Mouse (Mus musculus) limb, embryonic 15.5 days (tissue): ENCODE results near the gene Lrmp. TPM values are rescaled to one million over a fixed set of nuclear protein-coding genes. Genes with fewer than 3 reads are reported as not detected.
A peak's percentile ranks its signal among the peaks of the same experiment; 100 is the strongest.

Experiments
- ATAC-seq: fragments of 200-750 bp; cut with Nextera tagmentation; 2 replicates; pipeline ENCODE4 v1.8.0; 2017; ENCODE audit warnings: low read depth, moderate TSS enrichment; ENCODE audit not compliant: insufficient number of reproducible peaks, low FRiP score, low TSS enrichment
- H3K27ac ChIP-seq: fragments of 300-500 bp; sonication (generic); 2 replicates; pipeline ENCODE4 v1.5.1; 2015; ENCODE audit warnings: moderate library complexity, mild to moderate bottlenecking, inconsistent platforms
- H3K27me3 ChIP-seq: fragments of 300-500 bp; sonication (generic); 2 replicates; pipeline ENCODE4 v1.6.1; 2015; ENCODE audit warnings: inconsistent platforms
- H3K36me3 ChIP-seq: fragments of 300-500 bp; sonication (generic); 2 replicates; pipeline ENCODE4 v1.6.1; 2015; ENCODE audit warnings: inconsistent platforms
- H3K4me1 ChIP-seq: fragments of 300-500 bp; sonication (generic); 2 replicates; pipeline ENCODE4 v1.6.1; 2015; ENCODE audit warnings: inconsistent platforms
- H3K4me2 ChIP-seq: fragments of 300-500 bp; sonication (generic); 2 replicates; pipeline ENCODE4 v1.6.1; 2015; ENCODE audit warnings: mild to moderate bottlenecking, inconsistent platforms
- H3K4me3 ChIP-seq: fragments of 300-500 bp; sonication (generic); 2 replicates; pipeline ENCODE4 v1.5.1; 2015; ENCODE audit warnings: mild to moderate bottlenecking, inconsistent platforms
- H3K9ac ChIP-seq: fragments of 300-500 bp; sonication (generic); 2 replicates; pipeline ENCODE4 v1.6.1; 2015; ENCODE audit warnings: inconsistent platforms
- H3K9me3 ChIP-seq: fragments of 300-500 bp; sonication (generic); 2 replicates; pipeline ENCODE4 v1.6.1; 2016; ENCODE audit warnings: inconsistent platforms
- WGBS: fragments of 180-500 bp; shearing (Covaris S2); methylation state at CpG from one replicate; pipeline ENCODE4 v1.1.7; 2015; 5-methylcytosine and 5-hydroxymethylcytosine counted together
- polyA plus RNA-seq: library from polyadenylated mRNA; unstranded; fragments of >200 nt; fragmentation: Nextera tagmentation; extraction: Ambion mirVana; gene quantifications from 2 replicates; pipeline ENCODE4 v1.2.1, GENCODE M21; 2015

The Lrmp gene
- 6.7 TPM in 2 replicates for polyA plus RNA-seq

DNA sequence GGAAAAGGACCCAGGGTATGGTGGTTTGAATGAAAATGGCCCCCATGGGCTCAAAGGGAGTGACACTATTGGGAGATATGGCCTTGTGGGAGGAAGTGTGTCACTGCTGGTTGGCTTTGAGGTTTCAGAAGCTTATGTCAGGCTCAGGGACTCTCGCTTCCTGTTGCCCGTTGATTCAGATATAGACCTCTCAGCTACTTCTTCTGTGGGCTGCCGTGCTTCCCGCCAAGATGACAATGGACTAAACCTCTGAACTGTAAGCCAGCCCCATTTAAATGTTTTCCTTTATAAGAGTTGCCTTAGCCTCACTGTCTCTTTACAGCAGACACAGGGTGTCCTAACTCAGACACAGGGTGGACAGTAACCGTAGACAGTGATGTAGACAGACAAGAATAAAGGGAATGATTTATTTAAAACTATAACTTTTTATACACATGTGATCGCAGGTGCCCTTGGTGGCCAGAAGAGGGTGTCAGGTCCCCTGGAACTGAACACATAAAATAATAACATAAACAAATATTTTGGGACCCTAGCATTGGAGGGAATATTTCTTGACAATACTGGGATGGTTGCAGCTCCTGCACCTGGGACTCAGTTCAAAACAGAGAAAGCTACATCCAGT, at the start of gene Lrmp:
Gene Lrmp, plus strand, starts transcription at position 178 of the 622 bp plus-strand sequence.
- no peak within 1 kb of the TSS for H3K9ac ChIP-seq
- WGBS: 78% methylated on average over 6 of the region's 6 CpGs
- no peak within 1 kb of the TSS for H3K27ac ChIP-seq
- H3K4me1 ChIP-seq: peaks cover 4% of the 10 kb centered on the region; the same call in 1 of the 2 replicates
- ATAC-seq: no peak
- no peaks in the 10 kb centered on the region for H3K36me3 ChIP-seq
- no peaks in the 10 kb centered on the region for H3K9me3 ChIP-seq
- no peaks in the 10 kb centered on the region for H3K27me3 ChIP-seq
- H3K4me3 ChIP-seq: no peak within 1 kb of the TSS
- H3K4me2 ChIP-seq: no peak within 1 kb of the TSS

- H3K4me1 ChIP-seq: no peaks in the 10 kb centered on the region
- no peak for ATAC-seq
These were observed 49.0 kb upstream of the Lrmp start for GRCm38 (mm10) chr6:145066416-145066815.

GRCm38 (mm10) chr6:145067679-145068078, 47.8 kb upstream of the Lrmp start:
- no peak overlapping the region for H3K27ac ChIP-seq
- WGBS: 74% methylated on average over 8 of the region's 8 CpGs
- H3K4me2 ChIP-seq: no peak overlapping the region
- no peaks in the 10 kb centered on the region for H3K4me1 ChIP-seq
- H3K27me3 ChIP-seq: no peaks in the 10 kb centered on the region
- no peak for ATAC-seq
- H3K4me3 ChIP-seq: no peak overlapping the region
- H3K9ac ChIP-seq: no peak overlapping the region
- no peaks in the 10 kb centered on the region for H3K36me3 ChIP-seq
- H3K9me3 ChIP-seq: no peaks in the 10 kb centered on the region

More at GRCm38 (mm10) chr6:145066416-145066815, 49.0 kb upstream of the Lrmp start:
- no peak overlapping the region for H3K4me3 ChIP-seq
- no peak overlapping the region for H3K27ac ChIP-seq
- 78% methylated on average over 6 of the region's 6 CpGs for WGBS
- no peaks in the 10 kb centered on the region for H3K36me3 ChIP-seq
- no peak overlapping the region for H3K9ac ChIP-seq
- H3K4me2 ChIP-seq: no peak overlapping the region
- no peaks in the 10 kb centered on the region for H3K9me3 ChIP-seq
- no peaks in the 10 kb centered on the region for H3K27me3 ChIP-seq

DNA sequence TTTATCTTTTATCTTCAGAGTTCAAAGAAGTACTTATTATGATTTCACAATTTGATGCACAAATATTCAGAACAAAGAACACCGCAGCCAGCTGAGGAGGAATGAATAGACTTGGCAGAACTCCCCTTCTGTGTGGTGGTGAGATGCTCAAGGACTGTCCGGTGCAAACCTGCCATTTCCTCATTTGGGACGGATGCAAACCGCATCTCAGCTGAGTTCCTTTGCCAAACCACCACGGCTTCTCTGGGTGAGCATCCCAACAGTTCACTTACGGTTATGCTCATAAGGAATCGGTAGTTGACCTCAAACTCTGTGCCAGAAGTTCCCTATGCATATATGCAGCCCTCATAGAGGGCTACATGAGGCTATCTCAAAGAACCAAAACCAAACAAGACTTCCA, 46.1 kb upstream of the Lrmp start:
- Histone ChIP-seq H3K9ac (no peak overlapping the region), H3K27me3 (no peaks in the 10 kb centered on the region; the same call in 1 of the 2 replicates), H3K4me3 (no peak overlapping the region), H3K4me1 (no peaks in the 10 kb centered on the region), H3K27ac (no peak overlapping the region), H3K9me3 (no peaks in the 10 kb centered on the region), H3K4me2 (no peak overlapping the region), H3K36me3 (no peaks in the 10 kb centered on the region)
- 90% methylated on average over 7 of the region's 7 CpGs for WGBS
- no peak for ATAC-seq

- Histone ChIP-seq H3K4me3 (no peak overlapping the region), H3K36me3 (no peaks in the 10 kb centered on the region), H3K9me3 (no peaks in the 10 kb centered on the region), H3K27ac (no peak overlapping the region), H3K27me3 (no peaks in the 10 kb centered on the region; the same call in 1 of the 2 replicates), H3K4me1 (peaks cover under 1% of the 10 kb centered on the region; the same call in 1 of the 2 replicates), H3K4me2 (no peak overlapping the region), H3K9ac (no peak overlapping the region)
- ATAC-seq: no peak
- WGBS: 65% methylated on average over 2 of the region's 2 CpGs
These were observed 45.5 kb upstream of the Lrmp start for GRCm38 (mm10) chr6:145069921-145070320.

DNA sequence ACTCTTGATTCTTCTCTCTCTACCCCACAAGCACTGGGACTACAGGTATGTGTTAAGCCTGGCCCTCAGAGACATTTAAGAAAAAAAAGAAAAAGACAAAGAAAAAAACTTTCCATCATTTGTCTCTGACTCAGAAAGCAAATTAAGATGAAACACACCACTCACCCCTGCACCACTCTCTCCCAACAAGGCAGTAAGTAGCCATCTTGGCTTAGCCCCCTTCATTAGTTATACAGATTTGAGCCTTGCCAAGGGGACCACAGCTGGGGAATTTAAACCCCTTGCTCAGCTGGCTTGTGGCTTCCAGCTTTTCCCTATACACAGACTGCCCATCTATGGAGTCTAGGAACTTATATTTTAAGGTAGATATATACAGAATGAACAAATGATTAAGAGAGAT, 41.0 kb upstream of the Lrmp start:
- H3K4me2 ChIP-seq: peak overlapping the region; percentile 88; the same call in 1 of the 2 replicates
- H3K9ac ChIP-seq: no peak overlapping the region
- peak overlapping the region; percentile 16; the same call in 1 of the 2 replicates for H3K4me3 ChIP-seq
- no peaks in the 10 kb centered on the region for H3K36me3 ChIP-seq
- H3K4me1 ChIP-seq: peaks cover 12% of the 10 kb centered on the region
- no peak overlapping the region for H3K27ac ChIP-seq
- H3K27me3 ChIP-seq: peaks cover 13% of the 10 kb centered on the region
- H3K9me3 ChIP-seq: no peaks in the 10 kb centered on the region
- no peak for ATAC-seq

- H3K9me3 ChIP-seq: no peaks in the 10 kb centered on the region
- H3K36me3 ChIP-seq: no peaks in the 10 kb centered on the region
- H3K27ac ChIP-seq: peak overlapping the region; percentile 57
- under 1% methylated on average over 20 of the region's 20 CpGs for WGBS
- peaks cover 12% of the 10 kb centered on the region for H3K4me1 ChIP-seq
- no peak for ATAC-seq
- peak overlapping the region; percentile 49 for H3K4me3 ChIP-seq
- peak overlapping the region; percentile 46 for H3K9ac ChIP-seq
- H3K27me3 ChIP-seq: peaks cover 13% of the 10 kb centered on the region
- peak overlapping the region; percentile 88 for H3K4me2 ChIP-seq
These were observed 40.3 kb upstream of the Lrmp start for GRCm38 (mm10) chr6:145075088-145075547.

DNA sequence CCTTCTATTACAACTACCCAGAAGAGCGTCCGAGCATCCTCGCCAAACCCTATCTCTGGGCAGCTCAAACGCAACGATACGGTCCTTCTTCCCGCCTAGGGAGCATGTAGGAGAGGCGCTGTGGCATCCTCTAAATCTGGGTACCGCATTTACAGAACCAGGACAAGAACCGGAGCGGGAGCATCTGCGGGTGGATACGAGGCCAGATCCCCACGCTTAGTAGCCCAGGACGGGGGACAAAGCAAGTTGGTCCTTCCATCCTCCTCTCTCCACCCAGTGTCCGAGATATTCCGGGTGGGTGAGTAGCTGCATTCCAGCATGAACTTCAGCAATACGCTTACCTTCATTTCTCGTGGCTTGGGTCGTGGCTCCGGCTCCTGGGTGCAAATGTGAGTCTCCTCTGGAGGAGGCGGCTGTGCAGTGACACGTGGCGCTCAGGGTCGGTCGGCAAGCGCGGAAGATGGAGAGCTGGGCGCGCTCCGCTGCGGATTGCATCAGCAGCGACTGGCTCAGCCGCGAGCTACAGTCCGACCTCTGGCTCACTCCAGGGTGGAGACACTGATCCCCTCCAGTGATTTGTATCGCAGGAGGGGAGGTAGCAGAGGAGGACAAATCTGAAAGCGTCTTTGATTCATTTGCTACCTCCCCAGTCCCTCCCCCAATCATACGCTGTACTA, 39.8 kb upstream of the Lrmp start, which contains the start of gene Bcat1:
Gene Bcat1, minus strand, starts transcription at position 637 of the 677 bp plus-strand sequence.
- WGBS: under 1% methylated on average over 39 of the region's 39 CpGs
- Histone ChIP-seq H3K27ac (peak within 1 kb of the TSS; percentile 57), H3K9me3 (no peaks in the 10 kb centered on the region)

GRCm38 (mm10) chr6:145076286-145076685, 39.2 kb upstream of the Lrmp start:
- peak overlapping the region; percentile 88 for H3K4me2 ChIP-seq
- H3K9me3 ChIP-seq: no peaks in the 10 kb centered on the region
- WGBS: 15% methylated on average over 9 of the region's 9 CpGs
- peaks cover 13% of the 10 kb centered on the region for H3K27me3 ChIP-seq
- H3K27ac ChIP-seq: no peak overlapping the region
- ATAC-seq: no peak
- H3K4me1 ChIP-seq: peaks cover 12% of the 10 kb centered on the region
- H3K9ac ChIP-seq: no peak overlapping the region
- no peaks in the 10 kb centered on the region for H3K36me3 ChIP-seq
- peak overlapping the region; percentile 49 for H3K4me3 ChIP-seq

More for the DNA sequence above, 39.8 kb upstream of the Lrmp start, which contains the start of gene Bcat1:
- Histone ChIP-seq H3K9ac (peak within 1 kb of the TSS; percentile 46), H3K36me3 (no peaks in the 10 kb centered on the region), H3K4me1 (peaks cover 12% of the 10 kb centered on the region), H3K4me3 (peak within 1 kb of the TSS; percentile 49), H3K4me2 (peak within 1 kb of the TSS; percentile 88), H3K27me3 (peaks cover 13% of the 10 kb centered on the region)
- no peak for ATAC-seq

- Histone ChIP-seq H3K9me3 (no peaks in the 10 kb centered on the region), H3K4me2 (no peak overlapping the region), H3K4me1 (peaks cover 12% of the 10 kb centered on the region), H3K4me3 (no peak overlapping the region), H3K27me3 (peaks cover 13% of the 10 kb centered on the region), H3K27ac (no peak overlapping the region), H3K9ac (no peak overlapping the region), H3K36me3 (no peaks in the 10 kb centered on the region)
- ATAC-seq: no peak
- WGBS: 71% methylated on average over 9 of the region's 9 CpGs
These were observed 36.2 kb upstream of the Lrmp start for GRCm38 (mm10) chr6:145079087-145079759.

GRCm38 (mm10) chr6:145081721-145082120, 33.7 kb upstream of the Lrmp start:
- WGBS: 65% methylated on average over 4 of the region's 4 CpGs
- Histone ChIP-seq H3K4me3 (no peak overlapping the region), H3K9me3 (no peaks in the 10 kb centered on the region), H3K36me3 (no peaks in the 10 kb centered on the region), H3K9ac (no peak overlapping the region), H3K27ac (no peak overlapping the region), H3K4me1 (no peaks in the 10 kb centered on the region), H3K4me2 (no peak overlapping the region), H3K27me3 (no peaks in the 10 kb centered on the region)
- ATAC-seq: no peak
